7 mouse cellular contexts compared by ENCODE assay signal in the genomic region with DNA sequence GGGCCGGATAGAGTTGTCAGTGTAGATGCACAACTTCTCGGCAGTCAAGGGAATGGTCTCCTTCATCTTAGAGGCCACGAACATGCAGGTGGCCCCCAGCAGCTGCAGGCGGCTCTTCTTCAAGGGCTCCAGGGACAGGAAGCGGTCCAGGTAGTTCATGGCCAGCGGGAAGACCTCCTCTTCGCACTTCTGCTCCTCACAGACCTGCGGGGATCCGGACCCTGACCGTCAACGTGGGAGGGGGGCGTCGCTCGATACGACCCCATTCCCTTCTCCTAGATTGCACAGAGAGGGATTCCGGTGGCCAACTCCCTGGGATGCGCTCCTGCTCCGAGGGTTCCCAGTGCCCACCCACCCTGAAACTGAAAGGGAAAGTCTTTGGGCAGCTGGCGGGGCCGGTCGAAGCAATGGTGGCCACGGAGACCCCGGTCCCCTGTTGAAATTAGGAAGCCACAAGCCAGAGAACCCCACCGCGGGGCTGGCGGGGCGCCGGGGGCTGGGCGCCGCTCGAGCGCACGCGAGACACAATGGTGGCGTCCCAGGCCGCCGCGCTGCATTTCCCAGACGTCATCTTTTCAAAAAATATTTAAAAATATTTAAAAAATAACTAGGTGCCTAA. TPM values are rescaled to one million over a fixed set of nuclear protein-coding genes. Genes with fewer than 3 reads are reported as not detected.
DNase-seq lines count a peak whose midpoint lies in the region; ATAC-seq and TF ChIP-seq lines count a peak whose summit lies in the region.

No protein-coding gene starts in this region.

- ATAC-seq in embryonic facial prominence, embryonic 14.5 days (ENCODE audit: low read depth): no peak
- ATAC-seq in hindbrain, embryonic 13.5 days (ENCODE audit: low FRiP score): no peak
- no peak for ATAC-seq in lung, postnatal 0 days
- no peak for ATAC-seq in stomach, postnatal 0 days (ENCODE audit: low FRiP score, low TSS enrichment)

- 1% methylated on average over 39 of the region's 39 CpGs for WGBS in embryonic facial prominence, embryonic 14.5 days
- WGBS in hindbrain, embryonic 13.5 days: under 1% methylated on average over 39 of the region's 39 CpGs
- under 1% methylated on average over 38 of the region's 39 CpGs for WGBS in lung, postnatal 0 days
- under 1% methylated on average over 39 of the region's 39 CpGs for WGBS in stomach, postnatal 0 days

- no peaks in the 10 kb centered on the region for H3K9me3 ChIP-seq in embryonic facial prominence, embryonic 14.5 days (ENCODE audit: control insufficient read depth, low read length)
- H3K9me3 ChIP-seq in hindbrain, embryonic 13.5 days: no peaks in the 10 kb centered on the region
- H3K9me3 ChIP-seq in lung, postnatal 0 days (ENCODE audit: low read length): no peaks in the 10 kb centered on the region
- H3K9me3 ChIP-seq in stomach, postnatal 0 days (ENCODE audit: control insufficient read depth, low read length): no peaks in the 10 kb centered on the region

- 0 out of 2 replicates have a peak, but pooled peaks cover 6% of the 10 kb centered on the region for H3K27me3 ChIP-seq in embryonic facial prominence, embryonic 14.5 days (replicated peaks; ENCODE audit: control insufficient read depth, insufficient read depth, low read length)
- H3K27me3 ChIP-seq in hindbrain, embryonic 13.5 days: peaks cover 54% of the 10 kb centered on the region
- no peaks in the 10 kb centered on the region for H3K27me3 ChIP-seq in lung, postnatal 0 days (replicated peaks; ENCODE audit: insufficient read depth, low read length)
- H3K27me3 ChIP-seq in stomach, postnatal 0 days (ENCODE audit: control insufficient read depth, insufficient read depth, low read length): peaks cover 4% of the 10 kb centered on the region; the same call in 1 of the 2 replicates

- H3K27ac ChIP-seq in embryonic facial prominence, embryonic 14.5 days (replicated peaks; ENCODE audit: low read depth, low read length): peak overlapping the region; percentile 91
- no peak overlapping the region for H3K27ac ChIP-seq in hindbrain, embryonic 13.5 days
- 0 out of 2 replicates have a peak overlapping the region, but pooled peaks have one; percentile 3 for H3K27ac ChIP-seq in lung, postnatal 0 days (ENCODE audit: low read length)
- H3K27ac ChIP-seq in stomach, postnatal 0 days (replicated peaks): peak overlapping the region; percentile 25

- no peak for TF ChIP-seq CTCF in lung, postnatal 0 days (IDR thresholded peaks at IDR 0.05)
- no peak for TF ChIP-seq CTCF in stomach, postnatal 0 days (IDR thresholded peaks at IDR 0.05; ENCODE audit: low read depth)

- TF ChIP-seq EP300 in lung, postnatal 0 days (IDR thresholded peaks at IDR 0.05): no peak
- TF ChIP-seq EP300 in stomach, postnatal 0 days (optimal IDR thresholded peaks at IDR 0.05): no peak

- peaks cover 41% of the 10 kb centered on the region for H3K36me3 ChIP-seq in embryonic facial prominence, embryonic 14.5 days (ENCODE audit: control insufficient read depth, insufficient read depth, low read length)
- H3K36me3 ChIP-seq in hindbrain, embryonic 13.5 days: peaks cover 12% of the 10 kb centered on the region
- H3K36me3 ChIP-seq in lung, postnatal 0 days (ENCODE audit: insufficient read depth, low read length): no peaks in the 10 kb centered on the region; the same call in 1 of the 2 replicates
- H3K36me3 ChIP-seq in stomach, postnatal 0 days (ENCODE audit: control insufficient read depth, insufficient read depth, low read length): peaks cover 7% of the 10 kb centered on the region; the same call in 1 of the 2 replicates

- peak overlapping the region; percentile 70 for H3K4me3 ChIP-seq in embryonic facial prominence, embryonic 14.5 days (ENCODE audit: low read depth, low read length)
- H3K4me3 ChIP-seq in hindbrain, embryonic 13.5 days: peak overlapping the region; percentile 51
- peak overlapping the region; percentile 62 for H3K4me3 ChIP-seq in lung, postnatal 0 days (ENCODE audit: low read depth, low read length)
- peak overlapping the region; percentile 62 for H3K4me3 ChIP-seq in stomach, postnatal 0 days (ENCODE audit: low read depth, low read length)

- peak; percentile 33 for DNase-seq in right cerebral cortex, postnatal 4 days
- DNase-seq in right cerebral cortex, adult 2 months (ENCODE audit: low spot score in 2 of 2): no peak
- DNase-seq in embryonic facial prominence, embryonic 14.5 days (ENCODE audit: low spot score): no peak
- DNase-seq in lung, postnatal 0 days (ENCODE audit: low spot score): no peak
- DNase-seq in stomach, postnatal 0 days (ENCODE audit: low spot score): no peak
- no peak for DNase-seq in layer of hippocampus, postnatal 36 days

- H3K9ac ChIP-seq in embryonic facial prominence, embryonic 14.5 days (ENCODE audit: low read depth, low read length): peak overlapping the region; percentile 77
- H3K9ac ChIP-seq in hindbrain, embryonic 13.5 days: peak overlapping the region; percentile 75
- H3K9ac ChIP-seq in lung, postnatal 0 days (replicated peaks; ENCODE audit: low read depth): peak overlapping the region; percentile 59
- peak overlapping the region; percentile 69 for H3K9ac ChIP-seq in stomach, postnatal 0 days (ENCODE audit: low read length)

- H3K4me2 ChIP-seq in embryonic facial prominence, embryonic 14.5 days (ENCODE audit: low read depth, low read length): peak overlapping the region; percentile 93
- peak overlapping the region; percentile 91 for H3K4me2 ChIP-seq in hindbrain, embryonic 13.5 days
- peak overlapping the region; percentile 97 for H3K4me2 ChIP-seq in lung, postnatal 0 days (replicated peaks; ENCODE audit: low read depth, low read length)
- H3K4me2 ChIP-seq in stomach, postnatal 0 days (replicated peaks; ENCODE audit: low read depth): peak overlapping the region; percentile 98

- H3K4me1 ChIP-seq in embryonic facial prominence, embryonic 14.5 days (ENCODE audit: control insufficient read depth, insufficient read depth, low read length): peaks cover 8% of the 10 kb centered on the region
- H3K4me1 ChIP-seq in hindbrain, embryonic 13.5 days (replicated peaks): peaks cover 74% of the 10 kb centered on the region
- H3K4me1 ChIP-seq in lung, postnatal 0 days (ENCODE audit: insufficient read depth, low read depth, low read length): peaks cover 21% of the 10 kb centered on the region
- H3K4me1 ChIP-seq in stomach, postnatal 0 days (replicated peaks; ENCODE audit: control insufficient read depth, insufficient read depth): peaks cover 9% of the 10 kb centered on the region

RNA-seq across cellular contexts. Expression of a gene that starts 1.7 kb away (rescaled TPM):
- 137 and 146 TPM in 2 replicates for polyA plus RNA-seq in embryonic facial prominence, embryonic 14.5 days (2014; fragmentation: Nextera tagmentation; extraction: Ambion mirVana)
- 51.2 and 54.9 TPM in 2 replicates for polyA plus RNA-seq in hindbrain, embryonic 13.5 days (2015; fragmentation: Nextera tagmentation; extraction: Ambion mirVana)
- 68.4 and 75.5 TPM in 2 replicates for polyA plus RNA-seq in lung, postnatal 0 days (2015; fragmentation: Nextera tagmentation; extraction: Ambion mirVana)
- polyA plus RNA-seq in stomach, postnatal 0 days (2015; fragmentation: Nextera tagmentation; extraction: Ambion mirVana): 38.7 and 38.9 TPM in 2 replicates
- total RNA-seq in layer of hippocampus, postnatal 36 days (2021): 10 to 100 TPM; 50.8 to 53.9 TPM

RNA-seq across cellular contexts. Expression of a gene that starts 23.1 kb away (rescaled TPM):
- polyA plus RNA-seq in embryonic facial prominence, embryonic 14.5 days (2014; fragmentation: Nextera tagmentation; extraction: Ambion mirVana): 19.3 and 21.0 TPM in 2 replicates
- 33.8 and 38.4 TPM in 2 replicates for polyA plus RNA-seq in hindbrain, embryonic 13.5 days (2015; fragmentation: Nextera tagmentation; extraction: Ambion mirVana)
- polyA plus RNA-seq in lung, postnatal 0 days (2015; fragmentation: Nextera tagmentation; extraction: Ambion mirVana): 20.3 and 23.3 TPM in 2 replicates
- 17.1 and 17.8 TPM in 2 replicates for polyA plus RNA-seq in stomach, postnatal 0 days (2015; fragmentation: Nextera tagmentation; extraction: Ambion mirVana)
- 10 to 100 TPM; 26.2 TPM for total RNA-seq in layer of hippocampus, postnatal 36 days (2021)

RNA-seq across cellular contexts. Expression of a gene that starts 41.7 kb away (rescaled TPM):
- polyA plus RNA-seq in embryonic facial prominence, embryonic 14.5 days (2014; fragmentation: Nextera tagmentation; extraction: Ambion mirVana): 0.42 and 5.3 TPM in 2 replicates
- polyA plus RNA-seq in hindbrain, embryonic 13.5 days (2015; fragmentation: Nextera tagmentation; extraction: Ambion mirVana): 40.1 and 66.5 TPM in 2 replicates
- polyA plus RNA-seq in lung, postnatal 0 days (2015; fragmentation: Nextera tagmentation; extraction: Ambion mirVana): not detected in 2 replicates
- polyA plus RNA-seq in stomach, postnatal 0 days (2015; fragmentation: Nextera tagmentation; extraction: Ambion mirVana): not detected in 2 replicates
- total RNA-seq in layer of hippocampus, postnatal 36 days (2021): not detected
